Mouse (Mus musculus) MEL-GATA-1-ER (cell line): ENCODE measurements around the gene Aldh3a2.
A peak's percentile ranks its signal among the peaks of the same experiment; 100 is the strongest.
"Not testable (repeated sequence)": the region's sequence is repeated elsewhere in the genome, so short reads cannot be mapped to it uniquely, and the experiment has no call there.

ENCODE experiments used
- DNase-seq: peaks from one replicate; pipeline ENCODE4 v3.0.0-alpha.2; 2012; ENCODE audit warnings: low read depth; ENCODE audit errors: extremely low read depth

The Aldh3a2 gene

GRCm38 (mm10) chr11:61220156-61220881 lies 46.9 kb downstream of the Aldh3a2 start:
- DNase-seq, result no peak

- DNase-seq, result no peak
Measured at GRCm38 (mm10) chr11:61215936-61216335, 51.3 kb downstream of the Aldh3a2 start.

GRCm38 (mm10) chr11:61212102-61212501 lies 55.2 kb downstream of the Aldh3a2 start:
- DNase-seq, result no peak

- no peak for DNase-seq
Measured at GRCm38 (mm10) chr11:61208316-61208715, 58.9 kb downstream of the Aldh3a2 start.

GRCm38 (mm10) chr11:61207487-61208246 lies 59.6 kb downstream of the Aldh3a2 start, which contains the start of gene Aldh3a1:
Aldh3a1 (plus strand) TSS chr11:61207537.
- DNase-seq, result no peak

GRCm38 (mm10) chr11:61206136-61206535 lies 61.1 kb downstream of the Aldh3a2 start:
- no peak for DNase-seq

GRCm38 (mm10) chr11:61205167-61205950 lies 61.9 kb downstream of the Aldh3a2 start:
- no peak for DNase-seq

GRCm38 (mm10) chr11:61202810-61203209 lies 64.5 kb downstream of the Aldh3a2 start:
- no peak for DNase-seq

GRCm38 (mm10) chr11:61202186-61202585 lies 65.1 kb downstream of the Aldh3a2 start:
- no peak for DNase-seq

GRCm38 (mm10) chr11:61199620-61200362 lies 67.5 kb downstream of the Aldh3a2 start:
- no peak for DNase-seq

GRCm38 (mm10) chr11:61197935-61198334 lies 69.3 kb downstream of the Aldh3a2 start:
- DNase-seq, result no peak

GRCm38 (mm10) chr11:61196616-61197353 lies 70.5 kb downstream of the Aldh3a2 start:
- DNase-seq, result no peak

GRCm38 (mm10) chr11:61193392-61193791 lies 73.9 kb downstream of the Aldh3a2 start:
- peak; percentile 57 for DNase-seq

GRCm38 (mm10) chr11:61192779-61193178 lies 74.5 kb downstream of the Aldh3a2 start:
- DNase-seq, result no peak

GRCm38 (mm10) chr11:61192123-61192522 lies 75.1 kb downstream of the Aldh3a2 start:
- DNase-seq, result not testable (repeated sequence)

- DNase-seq, result no peak
Measured at GRCm38 (mm10) chr11:61190776-61191175, 76.5 kb downstream of the Aldh3a2 start.

- DNase-seq, result no peak
Measured at GRCm38 (mm10) chr11:61183820-61184219, 83.4 kb downstream of the Aldh3a2 start.

GRCm38 (mm10) chr11:61181624-61182023 lies 85.6 kb downstream of the Aldh3a2 start:
- no peak for DNase-seq

- DNase-seq, result no peak
Measured at GRCm38 (mm10) chr11:61180361-61180760, 86.9 kb downstream of the Aldh3a2 start.

GRCm38 (mm10) chr11:61176321-61176720 lies 90.9 kb downstream of the Aldh3a2 start:
- DNase-seq, result peak; percentile 69
